Mouse (Mus musculus) ES-Bruce4 (cell line): ENCODE data around the gene Casp9. TPM values are rescaled to one million over a fixed set of nuclear protein-coding genes. Genes with fewer than 3 reads are reported as not detected.
A peak's percentile ranks its signal among the peaks of the same experiment; 100 is the strongest.

Experiments used
- H3K27ac ChIP-seq: 2 replicates; pipeline ENCODE4 v1.5.1; 2012; ENCODE audit warnings: low read length, inconsistent platforms; ENCODE audit not compliant: insufficient read depth
- H3K27me3 ChIP-seq: 2 replicates; pipeline ENCODE4 v1.6.1; 2012; ENCODE audit warnings: mild to moderate bottlenecking, low read length, inconsistent platforms; ENCODE audit not compliant: control insufficient read depth, poor library complexity, insufficient read depth, severe bottlenecking
- H3K36me3 ChIP-seq: 2 replicates; pipeline ENCODE4 v1.6.1; 2012; ENCODE audit warnings: inconsistent platforms, mild to moderate bottlenecking, low read length, moderate library complexity; ENCODE audit not compliant: control insufficient read depth, poor library complexity, insufficient read depth, severe bottlenecking
- H3K4me1 ChIP-seq: one replicate; pipeline ENCODE4 v1.8.1; 2011; ENCODE audit warnings: low read length; ENCODE audit not compliant: control insufficient read depth, insufficient read depth
- H3K4me3 ChIP-seq: 2 replicates; pipeline ENCODE4 v1.5.1; 2011; ENCODE audit warnings: low read depth, mild to moderate bottlenecking, low read length
- H3K9ac ChIP-seq: 2 replicates; pipeline ENCODE4 v1.6.1; 2012; ENCODE audit warnings: low read depth, mild to moderate bottlenecking, inconsistent platforms; ENCODE audit not compliant: poor library complexity, severe bottlenecking
- H3K9me3 ChIP-seq: replicated peaks from 2 replicates; pipeline ENCODE4 v1.6.1; 2012; ENCODE audit warnings: mild to moderate bottlenecking, low read length, inconsistent platforms; ENCODE audit not compliant: control insufficient read depth, poor library complexity, insufficient read depth, severe bottlenecking
- CTCF ChIP-seq: IDR thresholded peaks from one replicate; pipeline ENCODE4 v1.8.1; 2011; ENCODE audit warnings: low read depth, low read length
- EP300 ChIP-seq: IDR thresholded peaks from 2 replicates; pipeline ENCODE4 v1.6.1; 2011; ENCODE audit warnings: low read depth, low read length; ENCODE audit not compliant: insufficient read depth
- POLR2A ChIP-seq: IDR thresholded peaks from one replicate; pipeline ENCODE4 v1.8.1; 2011; ENCODE audit warnings: low read length; ENCODE audit not compliant: insufficient read depth
- polyA plus RNA-seq: library from polyadenylated mRNA; stranded (reverse); fragments of >200 nt; gene quantifications from 2 replicates; pipeline ENCODE4 v1.2.4, GENCODE M21; 2011; ENCODE audit warnings: low read depth; ENCODE audit not compliant: missing spikeins, insufficient read depth, insufficient read length

Gene Casp9
- polyA plus RNA-seq, 1 experiment: 17.6 TPM

GRCm38 (mm10) chr4:141792554-141793281 lies 694 bp upstream of the Casp9 start:
- H3K9me3 ChIP-seq: no peaks in the 10 kb centered on the region
- TF ChIP-seq CTCF (no peak), POLR2A (no peak), EP300 (no peak)
- H3K27ac ChIP-seq: peak overlapping the region; percentile 79
- H3K36me3 ChIP-seq: no peaks in the 10 kb centered on the region
- peak overlapping the region; percentile 17 for H3K4me3 ChIP-seq
- no peaks in the 10 kb centered on the region for H3K4me1 ChIP-seq
- peak overlapping the region; percentile 42 for H3K9ac ChIP-seq
- H3K27me3 ChIP-seq: no peaks in the 10 kb centered on the region

DNA sequence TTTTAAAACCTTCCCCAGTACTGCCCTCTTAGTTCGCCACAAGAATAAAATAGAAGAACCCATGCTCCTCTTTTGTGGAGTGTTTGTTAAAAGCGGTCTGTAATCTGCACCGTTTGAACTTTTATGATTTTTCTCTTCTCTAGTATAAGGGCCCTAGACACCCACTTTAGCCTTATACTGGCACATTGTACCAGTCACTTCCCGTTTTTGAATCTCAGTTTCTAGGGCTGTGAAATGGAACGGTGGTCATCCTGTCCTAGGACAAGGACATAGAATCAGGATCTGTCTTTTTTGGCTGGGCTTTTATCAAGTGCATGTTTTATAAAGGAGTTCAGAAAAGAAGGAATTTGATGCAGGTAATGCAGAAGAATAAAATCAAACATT lies 732 bp downstream of the Casp9 start:
- no peaks in the 10 kb centered on the region for H3K4me1 ChIP-seq
- H3K9ac ChIP-seq: peak overlapping the region; percentile 44

GRCm38 (mm10) chr4:141796356-141796755 lies 2.9 kb downstream of the Casp9 start:
- H3K9me3 ChIP-seq: no peaks in the 10 kb centered on the region
- TF ChIP-seq POLR2A (no peak), CTCF (no peak), EP300 (no peak)

More for the DNA sequence above, 732 bp downstream of the Casp9 start:
- peak overlapping the region; percentile 72 for H3K4me3 ChIP-seq
- no peak overlapping the region for H3K27ac ChIP-seq
- H3K36me3 ChIP-seq: no peaks in the 10 kb centered on the region
- TF ChIP-seq POLR2A (no peak), CTCF (no peak), EP300 (no peak)
- H3K27me3 ChIP-seq: no peaks in the 10 kb centered on the region
- no peaks in the 10 kb centered on the region for H3K9me3 ChIP-seq

DNA sequence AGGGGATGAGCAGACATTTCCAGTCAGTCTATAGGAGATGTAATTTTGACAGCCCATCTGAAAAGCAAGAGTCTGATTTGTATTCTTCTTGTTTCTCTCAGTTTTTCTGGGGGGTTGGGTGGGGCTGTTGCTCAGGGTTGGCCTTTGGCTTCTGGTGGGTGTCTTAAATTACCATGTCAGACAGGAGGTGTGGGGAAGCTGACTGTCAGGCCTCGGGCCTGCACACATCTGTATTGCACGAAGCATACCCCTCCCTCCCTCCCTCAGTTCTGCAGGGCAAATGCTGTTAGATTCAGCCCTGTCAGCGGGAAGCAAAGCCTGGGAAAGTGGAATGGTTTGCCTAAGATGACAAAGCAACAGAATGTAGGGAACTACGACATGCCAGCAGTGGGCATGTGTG lies 3.5 kb downstream of the Casp9 start:
- TF ChIP-seq POLR2A: no peak
- TF ChIP-seq EP300: no peak
- no peak for TF ChIP-seq CTCF
- no peaks in the 10 kb centered on the region for H3K4me1 ChIP-seq
- H3K27me3 ChIP-seq: no peaks in the 10 kb centered on the region
- H3K9ac ChIP-seq: no peak overlapping the region
- no peaks in the 10 kb centered on the region for H3K9me3 ChIP-seq
- no peak overlapping the region for H3K27ac ChIP-seq
- no peaks in the 10 kb centered on the region for H3K36me3 ChIP-seq
- H3K4me3 ChIP-seq: no peak overlapping the region

More at GRCm38 (mm10) chr4:141796356-141796755, 2.9 kb downstream of the Casp9 start:
- H3K9ac ChIP-seq: no peak overlapping the region
- no peak overlapping the region for H3K4me3 ChIP-seq
- no peaks in the 10 kb centered on the region for H3K4me1 ChIP-seq
- no peaks in the 10 kb centered on the region for H3K36me3 ChIP-seq
- H3K27ac ChIP-seq: no peak overlapping the region
- no peaks in the 10 kb centered on the region for H3K27me3 ChIP-seq

GRCm38 (mm10) chr4:141797545-141797944 lies 4.1 kb downstream of the Casp9 start:
- H3K36me3 ChIP-seq: no peaks in the 10 kb centered on the region
- no peak for TF ChIP-seq CTCF
- no peak for TF ChIP-seq EP300
- no peak for TF ChIP-seq POLR2A
- H3K9ac ChIP-seq: no peak overlapping the region
- no peak overlapping the region for H3K4me3 ChIP-seq
- H3K27ac ChIP-seq: no peak overlapping the region
- H3K4me1 ChIP-seq: no peaks in the 10 kb centered on the region
- no peaks in the 10 kb centered on the region for H3K27me3 ChIP-seq
- no peaks in the 10 kb centered on the region for H3K9me3 ChIP-seq

DNA sequence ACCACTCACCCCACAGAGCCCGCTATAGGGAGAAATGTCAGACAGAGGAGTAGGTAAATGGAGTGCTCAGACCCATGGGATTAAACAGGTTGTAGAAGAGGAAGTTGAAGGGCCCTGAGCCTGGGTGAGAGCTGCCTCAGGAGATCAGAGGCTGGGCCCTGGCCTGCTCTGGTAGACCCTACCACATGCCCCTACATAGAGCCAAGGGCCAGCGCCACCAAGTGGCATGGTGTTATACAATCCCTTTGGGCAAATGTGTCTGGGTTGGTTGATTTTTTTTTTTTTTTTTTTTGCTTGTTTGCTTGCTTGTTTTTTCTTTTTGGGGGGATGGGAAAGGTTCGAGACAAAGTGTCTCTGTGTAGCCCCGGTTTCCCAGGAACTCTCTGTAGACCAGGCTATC lies 10.7 kb downstream of the Casp9 start:
- Histone ChIP-seq H3K4me1 (no peaks in the 10 kb centered on the region), H3K4me3 (no peak overlapping the region), H3K27me3 (no peaks in the 10 kb centered on the region), H3K27ac (no peak overlapping the region), H3K36me3 (no peaks in the 10 kb centered on the region), H3K9ac (no peak overlapping the region), H3K9me3 (no peaks in the 10 kb centered on the region)
- TF ChIP-seq CTCF (no peak), EP300 (no peak), POLR2A (no peak)
